Mouse (Mus musculus): Measurements from ENCODE around the gene Tm4sf19. TPM values are rescaled to one million over a fixed set of nuclear protein-coding genes. Genes with fewer than 3 reads are reported as not detected.

Gene Tm4sf19
- polyA plus RNA-seq, 1 experiment from 2014 or later = not detected

- DNase-seq (ENCODE audit: low spot score) = no peak
- Histone ChIP-seq H3K27me3 (replicated peaks; ENCODE audit: low read depth, poor library complexity, severe bottlenecking) (no peaks in the 10 kb centered on the region), H3K4me3 (no peak overlapping the region), H3K36me3 (replicated peaks) (peaks cover 39% of the 10 kb centered on the region), H3K27ac (replicated peaks) (no peak overlapping the region), H3K9me3 (no peaks in the 10 kb centered on the region), H3K4me1 (peaks cover 3% of the 10 kb centered on the region; the same call in 1 of the 2 replicates)
These were observed 55.8 kb downstream of the Tm4sf19 start for GRCm38 (mm10) chr16:32456086-32456485.

- no peak overlapping the region for H3K4me3 ChIP-seq
- no peaks in the 10 kb centered on the region for H3K27me3 ChIP-seq (replicated peaks; ENCODE audit: low read depth, poor library complexity, severe bottlenecking)
- 92% methylated on average over 1 of the region's 1 CpGs for WGBS
- no peak for DNase-seq (ENCODE audit: low spot score)
- peaks cover 36% of the 10 kb centered on the region for H3K36me3 ChIP-seq (replicated peaks)
- no peaks in the 10 kb centered on the region for H3K9me3 ChIP-seq
- H3K27ac ChIP-seq (replicated peaks) = no peak overlapping the region
- peaks cover 3% of the 10 kb centered on the region; the same call in 1 of the 2 replicates for H3K4me1 ChIP-seq
These were observed 56.5 kb downstream of the Tm4sf19 start for GRCm38 (mm10) chr16:32456761-32457160.

Other genes with a start within 250 kb of the Tm4sf19 start
- 7.3 and 8.1 TPM in 2 replicates for gene Nrros, start 234.9 kb upstream of the Tm4sf19 start, polyA plus RNA-seq (2016; fragmentation: Nextera tagmentation; extraction: Ambion mirVana)
- gene Bex6, start 220.7 kb upstream of the Tm4sf19 start, polyA plus RNA-seq (2016; fragmentation: Nextera tagmentation; extraction: Ambion mirVana) = not detected in 2 replicates
- gene Fbxo45, start 153.3 kb upstream of the Tm4sf19 start, polyA plus RNA-seq (2016; fragmentation: Nextera tagmentation; extraction: Ambion mirVana) = 13.8 and 15.4 TPM in 2 replicates
- gene Wdr53, start 153.3 kb upstream of the Tm4sf19 start, polyA plus RNA-seq (2016; fragmentation: Nextera tagmentation; extraction: Ambion mirVana) = 19.0 and 19.4 TPM in 2 replicates
- not detected in 2 replicates for gene Smco1, start 129.0 kb upstream of the Tm4sf19 start, polyA plus RNA-seq (2016; fragmentation: Nextera tagmentation; extraction: Ambion mirVana)
- gene Rnf168, start 123.0 kb upstream of the Tm4sf19 start, polyA plus RNA-seq (2016; fragmentation: Nextera tagmentation; extraction: Ambion mirVana) = 29.0 and 33.9 TPM in 2 replicates
- gene Ubxn7, start 68.2 kb upstream of the Tm4sf19 start, polyA plus RNA-seq (2016; fragmentation: Nextera tagmentation; extraction: Ambion mirVana) = 27.0 and 32.2 TPM in 2 replicates
- gene Tctex1d2, start 19.2 kb downstream of the Tm4sf19 start, polyA plus RNA-seq (2016; fragmentation: Nextera tagmentation; extraction: Ambion mirVana) = 32.5 and 34.1 TPM in 2 replicates
- gene Pcyt1a, start 30.4 kb downstream of the Tm4sf19 start, polyA plus RNA-seq (2016; fragmentation: Nextera tagmentation; extraction: Ambion mirVana) = 43.8 and 46.4 TPM in 2 replicates
- gene Slc51a, start 87.4 kb downstream of the Tm4sf19 start, polyA plus RNA-seq (2016; fragmentation: Nextera tagmentation; extraction: Ambion mirVana) = 0.24 and 0.39 TPM in 2 replicates
- not detected in 2 replicates for gene Zdhhc19, start 95.8 kb downstream of the Tm4sf19 start, polyA plus RNA-seq (2016; fragmentation: Nextera tagmentation; extraction: Ambion mirVana)
- gene Tfrc, start 208.4 kb downstream of the Tm4sf19 start, polyA plus RNA-seq (2016; fragmentation: Nextera tagmentation; extraction: Ambion mirVana) = 50.0 and 61.5 TPM in 2 replicates
- gene Tnk2, start 243.4 kb downstream of the Tm4sf19 start, polyA plus RNA-seq (2016; fragmentation: Nextera tagmentation; extraction: Ambion mirVana) = 8.6 and 8.7 TPM in 2 replicates

All from embryonic facial prominence, embryonic 10.5 days (tissue).